Mouse (Mus musculus) hematopoietic stem cell, adult 5-6 weeks (primary cell): ENCODE results near the gene Mamdc4. TPM values are rescaled to one million over a fixed set of nuclear protein-coding genes. Genes with fewer than 3 reads are reported as not detected.

ENCODE experiments used
- ATAC-seq, 2 experiments: fragments of 125-278 bp in 1 of 2; replicated peaks in 1 of 2; 2 replicates each; pipeline ENCODE4 v1.8.0; 2016 to 2017; ENCODE audit warnings: inconsistent platforms in 2 of 2, mild to moderate bottlenecking in 2 of 2, moderate number of reproducible peaks in 2 of 2, low read depth in 1 of 2, moderate TSS enrichment in 1 of 2; ENCODE audit not compliant: low FRiP score in 2 of 2, poor library complexity in 2 of 2, severe bottlenecking in 2 of 2, insufficient read depth in 1 of 2, low TSS enrichment in 1 of 2
- total RNA-seq: library from RNA; stranded (forward); fragments of 172-1452, 232-1000 nt; gene quantifications from 2 replicates; pipeline ENCODE4 v1.2.3, GENCODE M21; 2017

Mamdc4 gene
- total RNA-seq, 1 experiment from 2014 or later = 1.1 TPM

DNA sequence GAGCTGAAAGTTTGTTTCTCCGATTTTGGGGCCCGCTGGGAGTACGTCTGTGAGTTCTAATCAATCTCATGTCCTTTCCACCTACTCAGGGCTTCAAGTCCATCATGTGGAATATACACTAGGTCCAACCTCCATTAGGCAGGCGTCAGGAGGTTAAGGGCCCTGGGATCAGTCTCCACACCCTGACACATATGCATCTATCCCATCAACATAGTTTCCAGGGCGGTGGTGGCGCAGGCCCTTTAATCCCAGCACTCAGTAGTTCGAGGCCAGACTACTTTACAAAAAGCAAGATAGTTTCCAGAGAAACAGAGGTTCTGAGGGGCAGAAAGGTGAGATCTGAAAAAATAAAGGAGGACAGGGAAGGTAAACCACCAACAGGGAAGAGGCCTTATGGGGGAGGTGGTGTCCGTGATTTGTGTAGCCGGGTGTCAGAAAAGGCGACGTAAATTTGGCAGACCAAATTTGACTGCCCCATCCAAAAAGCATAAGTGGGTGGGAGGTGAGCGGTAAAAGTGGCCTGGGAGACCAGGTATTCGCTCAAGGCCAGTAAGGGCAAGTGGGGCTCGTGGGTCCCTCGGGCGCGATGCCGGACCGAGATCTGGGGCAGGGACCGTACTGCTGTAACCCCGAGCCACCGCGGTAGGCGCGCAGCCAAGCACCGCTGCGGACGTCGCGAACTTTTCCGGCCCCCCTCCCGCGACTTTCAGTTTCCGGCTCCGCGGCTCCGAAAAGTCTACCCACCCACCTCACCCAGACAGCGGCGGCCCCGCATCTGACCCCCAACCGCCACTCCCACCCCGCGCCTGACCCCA, 28.4 kb downstream of the Mamdc4 start:
- ATAC-seq = peak in 1 of 2 experiments; percentile 20; a peak in 2 of 4 replicates

DNA sequence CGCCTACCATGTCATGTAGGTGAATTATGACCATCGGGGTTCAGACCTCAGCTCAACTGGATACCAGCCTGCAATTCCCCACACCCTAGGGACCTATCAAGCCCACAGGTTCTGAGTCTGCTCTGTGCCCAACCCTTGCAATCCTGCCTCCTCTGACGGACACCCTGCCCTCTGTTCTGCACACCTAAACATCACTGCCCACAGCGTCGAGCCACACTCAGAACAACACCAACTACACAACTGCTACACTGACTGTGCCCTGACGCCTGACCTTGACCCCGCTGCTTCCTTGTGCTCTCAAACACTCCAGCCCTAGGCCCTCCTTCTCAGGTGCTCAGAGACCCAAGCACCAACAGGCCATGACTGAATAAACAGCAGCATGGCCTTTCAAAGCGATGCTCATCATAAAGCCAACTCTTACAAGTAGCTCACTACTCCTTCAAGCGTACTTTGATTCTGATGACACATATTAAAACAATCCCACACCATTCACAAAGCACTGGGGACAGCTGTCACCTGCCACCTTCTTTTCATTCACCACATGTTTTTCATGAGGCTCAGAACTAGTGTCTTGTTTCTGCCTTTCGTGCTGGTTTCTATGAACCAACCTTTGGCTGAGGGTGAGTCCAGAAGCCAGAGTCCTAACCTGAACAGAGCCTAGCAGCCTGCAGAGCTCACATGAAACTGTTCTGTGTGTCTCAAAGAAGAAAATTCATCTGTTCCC, 32.8 kb downstream of the Mamdc4 start:
- ATAC-seq = no peak

DNA sequence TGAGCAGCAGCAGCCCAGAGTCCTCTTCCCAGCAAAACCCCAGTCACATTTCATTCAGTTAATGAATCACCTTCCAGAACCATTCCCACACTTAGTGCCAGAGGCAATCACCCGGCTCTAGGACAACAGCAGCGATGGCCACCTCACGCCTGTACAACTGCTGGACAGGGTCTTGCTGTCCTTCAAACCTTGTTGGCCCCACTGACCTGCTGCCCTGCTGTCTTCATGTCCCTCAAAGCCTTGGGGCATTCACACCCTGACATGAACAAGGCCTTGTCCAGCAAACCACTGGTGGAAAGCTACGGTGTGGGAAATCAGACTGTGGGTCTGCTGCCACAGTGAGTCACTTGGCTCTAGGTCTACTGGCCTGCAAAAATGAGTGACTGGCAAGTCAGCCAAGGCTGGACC, 34.1 kb downstream of the Mamdc4 start:
- no peak for ATAC-seq

DNA sequence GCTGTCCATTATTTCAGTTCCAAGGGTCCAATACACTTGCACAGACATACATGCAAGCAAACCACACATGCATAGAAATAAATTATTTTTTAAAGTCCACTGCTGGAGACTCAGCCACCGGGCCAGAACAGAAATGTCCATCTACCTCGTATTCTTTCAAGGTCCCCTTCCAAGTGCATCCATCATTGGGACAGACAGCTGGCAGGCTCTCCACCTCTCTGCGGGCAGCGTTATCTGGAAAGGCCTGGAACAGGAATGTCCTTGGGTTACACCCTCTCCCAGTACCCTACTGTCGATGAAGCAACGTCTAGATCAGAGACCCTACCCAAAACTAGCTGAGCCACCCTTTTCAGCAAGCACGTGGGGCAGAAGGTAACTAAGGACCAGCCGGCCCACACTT, 38.1 kb downstream of the Mamdc4 start:
- no peak for ATAC-seq

DNA sequence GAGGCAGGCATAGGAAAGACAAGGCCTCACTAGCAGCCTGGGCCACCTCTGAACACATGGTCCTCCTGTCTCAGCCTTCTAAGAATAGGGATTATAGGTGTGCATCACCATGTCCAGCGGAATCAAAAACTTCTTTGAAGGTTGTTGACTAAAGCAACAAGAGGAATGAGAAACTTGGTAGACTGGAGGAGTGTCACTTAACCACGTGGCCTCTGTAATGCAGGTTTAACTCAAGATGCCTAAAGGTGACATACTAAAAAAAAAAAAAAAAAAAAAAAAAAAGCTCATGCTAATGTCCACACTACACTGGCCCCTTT, 39.8 kb downstream of the Mamdc4 start:
- ATAC-seq = no peak

DNA sequence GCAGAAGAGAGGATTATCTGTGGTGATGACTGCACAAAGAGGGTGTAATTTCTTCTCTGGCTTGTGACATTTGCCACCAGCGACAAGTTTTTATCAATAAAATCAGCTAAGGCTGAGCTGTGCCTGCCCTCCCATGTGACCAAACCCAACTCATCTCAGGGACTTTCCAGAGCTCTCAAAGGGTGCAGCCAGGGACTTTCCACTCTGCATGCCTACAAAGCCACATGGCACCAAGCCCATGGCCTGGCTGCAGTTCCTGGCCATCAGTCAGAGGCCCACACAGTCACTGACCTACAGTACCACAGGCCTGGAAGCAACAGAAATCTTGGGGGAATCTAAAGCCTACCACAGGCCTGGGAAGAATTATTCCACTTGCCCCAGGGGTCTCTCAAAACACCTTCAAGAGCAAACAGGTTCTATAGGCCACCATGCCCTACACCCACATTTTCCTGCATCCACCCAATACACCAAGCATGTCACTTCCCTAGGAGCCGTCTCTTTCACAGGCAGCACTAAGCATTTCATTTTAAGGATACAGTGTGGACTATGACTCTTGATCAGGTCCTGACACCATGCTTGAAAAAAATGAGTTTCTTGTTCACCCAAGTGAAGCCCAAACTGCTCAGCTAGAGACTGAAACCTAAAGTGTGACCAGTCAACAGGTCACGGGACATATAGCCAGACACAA, 40.3 kb downstream of the Mamdc4 start:
- ATAC-seq = peak in 1 of 2 experiments; percentile 42; a peak in 2 of 4 replicates

DNA sequence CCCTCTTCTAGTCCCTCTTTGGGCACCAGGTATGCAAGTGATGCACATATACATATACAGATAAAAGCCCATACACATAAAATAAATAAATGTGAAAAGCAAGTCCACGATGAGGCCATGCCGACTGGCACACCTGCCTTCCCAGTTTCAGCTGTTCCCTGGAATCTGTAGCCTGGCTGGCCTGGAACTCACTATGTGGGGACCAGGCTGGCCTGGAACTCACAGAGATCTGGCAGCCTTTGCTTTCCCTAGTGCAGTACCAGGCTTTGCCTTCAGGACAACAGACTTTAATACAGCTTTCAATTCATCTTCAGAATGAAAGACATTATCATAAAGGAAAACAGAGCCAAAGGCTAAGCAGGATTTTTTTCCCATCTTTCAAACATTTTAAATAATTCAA, 40.9 kb downstream of the Mamdc4 start:
- ATAC-seq = no peak

DNA sequence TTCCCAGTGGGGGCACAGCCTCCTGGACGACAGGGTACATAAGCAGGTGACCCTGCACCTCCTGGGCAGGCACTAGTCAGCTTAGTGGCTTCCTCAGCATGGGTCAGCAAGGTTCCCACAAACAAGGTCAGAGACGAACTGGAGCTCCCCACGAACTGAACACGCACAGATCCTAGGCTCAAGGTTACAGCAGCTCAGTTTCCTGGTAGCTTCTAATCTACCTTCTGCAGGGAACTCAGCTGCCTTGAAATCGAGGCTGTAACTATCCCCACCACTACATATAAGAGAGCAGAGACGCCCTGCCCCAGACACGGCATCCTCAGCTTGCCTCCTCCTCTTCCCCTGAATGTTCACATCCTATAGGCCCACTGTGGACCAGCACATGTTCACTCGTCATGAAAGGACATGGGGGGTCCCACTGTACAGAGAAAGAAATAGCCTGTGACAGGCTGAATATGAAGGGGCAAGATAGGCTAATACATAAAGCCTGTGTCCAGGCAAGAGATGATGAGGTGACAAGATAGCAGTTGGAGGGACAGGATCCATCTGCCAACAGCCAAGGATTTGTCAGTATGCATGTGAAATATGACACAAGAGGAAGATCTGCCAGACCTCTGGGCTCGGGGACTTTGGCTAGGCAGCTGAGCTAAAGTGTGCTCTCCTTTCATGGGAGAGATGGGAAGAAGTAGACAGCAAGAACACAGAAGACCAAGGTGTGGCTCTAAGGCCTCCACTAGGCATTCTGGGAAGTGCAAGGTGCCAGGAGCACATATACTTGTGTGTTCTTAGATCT, 47.9 kb downstream of the Mamdc4 start:
- no peak for ATAC-seq

Other genes starting within 250 kb of the Mamdc4 start
- gene Man1b1, start 242.5 kb downstream of the Mamdc4 start, total RNA-seq = 60.9 and 70.9 TPM in 2 replicates
- 11.9 and 31.6 TPM in 2 replicates for gene Dpp7, start 218.5 kb downstream of the Mamdc4 start, total RNA-seq
- gene Uap1l1, start 209.2 kb downstream of the Mamdc4 start, total RNA-seq = 8.2 and 12.6 TPM in 2 replicates
- gene Sapcd2, start 202.5 kb downstream of the Mamdc4 start, total RNA-seq = 3.3 and 12.1 TPM in 2 replicates
- gene Entpd2, start 179.0 kb downstream of the Mamdc4 start, total RNA-seq = not detected in 2 replicates
- 0.74 and 2.3 TPM in 2 replicates for gene Npdc1, start 175.5 kb downstream of the Mamdc4 start, total RNA-seq
- gene Fut7, start 151.6 kb downstream of the Mamdc4 start, total RNA-seq = 23.6 and 28.5 TPM in 2 replicates
- gene Abca2, start 146.1 kb downstream of the Mamdc4 start, total RNA-seq = 52.7 and 57.5 TPM in 2 replicates
- not detected in 2 replicates for gene Clic3, start 118.0 kb downstream of the Mamdc4 start, total RNA-seq
- gene Paxx, start 113.8 kb downstream of the Mamdc4 start, total RNA-seq = 27.5 and 28.0 TPM in 2 replicates
- gene Ptgds, start 104.8 kb downstream of the Mamdc4 start, total RNA-seq = 3.4 and 3.5 TPM in 2 replicates
- not detected in 2 replicates for gene Lcn12, start 80.9 kb downstream of the Mamdc4 start, total RNA-seq
- 20.6 and 25.1 TPM in 2 replicates for gene Fbxw5, start 74.1 kb downstream of the Mamdc4 start, total RNA-seq
- gene C8g, start 73.1 kb downstream of the Mamdc4 start, total RNA-seq = 0.35 and 2.0 TPM in 2 replicates
- 18.0 and 20.2 TPM in 2 replicates for gene Traf2, start 27.9 kb downstream of the Mamdc4 start, total RNA-seq
- gene Edf1, start 17.0 kb downstream of the Mamdc4 start, total RNA-seq = 68.7 and 71.1 TPM in 2 replicates
- gene Phpt1, start 379 bp upstream of the Mamdc4 start, total RNA-seq = 27.8 and 63.7 TPM in 2 replicates
- 0.40 TPM in 1 of 2 replicates, not detected in the other for gene Ajm1, start 6.9 kb upstream of the Mamdc4 start, total RNA-seq
- gene Rabl6, start 33.7 kb upstream of the Mamdc4 start, total RNA-seq = 56.5 and 67.0 TPM in 2 replicates
- not detected in 2 replicates for gene Ccdc183, start 42.8 kb upstream of the Mamdc4 start, total RNA-seq
- 22.2 and 28.8 TPM in 2 replicates for gene Tmem141, start 47.2 kb upstream of the Mamdc4 start, total RNA-seq
- gene Fcna, start 53.2 kb upstream of the Mamdc4 start, total RNA-seq = 0.94 TPM in 1 of 2 replicates, not detected in the other
- not detected in 2 replicates for gene Lcn8, start 78.3 kb upstream of the Mamdc4 start, total RNA-seq
- not detected in 2 replicates for gene Lcn5, start 83.1 kb upstream of the Mamdc4 start, total RNA-seq
- gene Lcn6, start 101.9 kb upstream of the Mamdc4 start, total RNA-seq = not detected in 2 replicates
- not detected in 2 replicates for gene Lcn10, start 107.9 kb upstream of the Mamdc4 start, total RNA-seq
- gene Obp2a, start 125.2 kb upstream of the Mamdc4 start, total RNA-seq = not detected in 2 replicates
- gene Bmyc, start 131.9 kb upstream of the Mamdc4 start, total RNA-seq = 6.4 and 11.8 TPM in 2 replicates
- not detected in 2 replicates for gene Obp2b, start 162.2 kb upstream of the Mamdc4 start, total RNA-seq
- gene Lcn3, start 190.7 kb upstream of the Mamdc4 start, total RNA-seq = not detected in 2 replicates
- gene Lcn11, start 202.2 kb upstream of the Mamdc4 start, total RNA-seq = not detected in 2 replicates
- not detected in 2 replicates for gene Gm13539, start 207.4 kb upstream of the Mamdc4 start, total RNA-seq
- not detected in 2 replicates for gene Glt6d1, start 241.0 kb upstream of the Mamdc4 start, total RNA-seq
- gene Lcn9, start 248.3 kb upstream of the Mamdc4 start, total RNA-seq = not detected in 2 replicates